Mouse (Mus musculus) liver, postnatal 0 days (tissue): ENCODE measurements around the gene Raver1.

Experiments
- CTCF ChIP-seq: sonication (generic); IDR thresholded peaks from 2 replicates; pipeline ENCODE4 v1.5.1; 2016; ENCODE audit warnings: antibody characterized with exemption, low read depth
- EP300 ChIP-seq: IDR thresholded peaks from 2 replicates; pipeline ENCODE4 v1.6.1; 2016; ENCODE audit warnings: antibody characterized with exemption, low read depth, mild to moderate bottlenecking

DNA sequence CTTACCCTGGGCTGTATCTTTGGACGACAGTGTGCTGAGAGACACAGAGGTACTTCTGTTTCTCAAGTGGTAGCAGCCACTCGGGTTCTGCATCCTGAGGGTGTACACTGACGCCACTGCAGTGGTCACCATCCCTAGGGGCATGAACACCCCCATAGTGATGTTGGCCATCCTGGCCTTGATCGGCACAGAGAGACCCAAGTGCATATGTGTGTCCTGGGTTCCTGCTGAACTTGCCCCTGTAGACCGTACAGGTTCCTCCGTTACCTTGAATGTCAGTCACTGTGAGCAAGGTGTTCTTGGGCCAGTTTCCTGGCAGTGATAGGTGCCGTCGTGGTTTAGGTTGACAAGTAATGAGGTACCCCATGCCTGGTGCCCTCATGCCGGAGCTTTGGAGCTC, 1.6 kb upstream of the Raver1 start:
- TF ChIP-seq CTCF (no peak), EP300 (no peak)
